Mouse (Mus musculus) midbrain, embryonic 11.5 days (tissue): ENCODE measurements at regions not wholly inside any gene's neighbourhood (a gene's known extent, or its start where the extent isn't known, plus 50 kb on each side); places are given as distances from the start of the nearest gene placed in this dataset.

Source experiments
- ATAC-seq: fragments of 200-750 bp; cut with Nextera tagmentation; 2 replicates; pipeline ENCODE4 v1.8.0; 2017; ENCODE audit warnings: moderate TSS enrichment, moderate library complexity; ENCODE audit not compliant: low FRiP score
- DNase-seq: peaks from one replicate; pipeline ENCODE4 v3.0.0; 2015; ENCODE audit warnings: low spot score; ENCODE audit errors: missing footprints
- H3K27ac ChIP-seq: fragments of 300-500 bp; sonication (generic); 2 replicates; pipeline ENCODE4 v1.5.1; 2014; ENCODE audit warnings: low read depth, low read length
- H3K27me3 ChIP-seq: fragments of 300-500 bp; sonication (generic); 2 replicates; pipeline ENCODE4 v1.6.1; 2014; ENCODE audit warnings: mild to moderate bottlenecking, low read length, moderate library complexity, mixed read lengths; ENCODE audit not compliant: control insufficient read depth, insufficient read depth
- H3K36me3 ChIP-seq: fragments of 300-500 bp; sonication (generic); 2 replicates; pipeline ENCODE4 v1.6.1; 2014; ENCODE audit warnings: mild to moderate bottlenecking, low read length, moderate library complexity, mixed read lengths; ENCODE audit not compliant: control insufficient read depth, insufficient read depth
- H3K4me1 ChIP-seq: fragments of 300-500 bp; sonication (generic); 2 replicates; pipeline ENCODE4 v1.6.1; 2014; ENCODE audit warnings: low read length; ENCODE audit not compliant: control insufficient read depth, insufficient read depth
- H3K4me2 ChIP-seq: fragments of 300-500 bp; sonication (generic); 2 replicates; pipeline ENCODE4 v1.6.1; 2014; ENCODE audit warnings: mild to moderate bottlenecking, moderate library complexity
- H3K4me3 ChIP-seq: fragments of 300-500 bp; sonication (generic); 2 replicates; pipeline ENCODE4 v1.5.1; 2014; ENCODE audit warnings: low read depth, low read length
- H3K9ac ChIP-seq: fragments of 300-500 bp; sonication (generic); 2 replicates; pipeline ENCODE4 v1.6.1; 2014; ENCODE audit warnings: low read length
- H3K9me3 ChIP-seq: fragments of 300-500 bp; sonication (generic); 2 replicates; pipeline ENCODE4 v1.6.1; 2016; ENCODE audit warnings: low read length; ENCODE audit not compliant: control insufficient read depth
- WGBS: fragments of 180-500 bp; shearing (Covaris S2); extraction: QIAGEN DNeasy Blood & Tissue Kit; methylation state at CpG from one replicate; pipeline ENCODE4 v1.1.7; 2014; 5-methylcytosine and 5-hydroxymethylcytosine counted together

DNA sequence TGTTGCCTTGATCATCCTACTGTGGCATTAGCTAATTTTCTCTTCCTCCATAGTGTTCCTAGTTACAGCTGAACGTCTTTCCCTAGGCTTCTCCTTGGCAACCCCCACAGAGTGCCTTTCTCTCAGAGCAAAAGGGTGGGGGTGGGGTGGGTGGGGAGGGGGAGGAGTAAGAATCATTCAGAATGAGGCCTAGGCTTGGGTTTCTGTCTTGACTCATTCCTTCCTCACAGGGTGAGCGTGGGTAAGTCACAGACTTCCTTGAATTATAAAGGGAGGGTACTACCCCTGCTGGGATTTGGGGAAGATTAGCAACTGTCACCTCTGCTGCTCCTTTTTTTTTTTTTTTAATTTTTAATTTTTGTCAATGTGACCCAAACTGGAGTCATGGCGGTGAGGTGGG is 114.5 kb downstream of the Dhx35 start:
- Histone ChIP-seq H3K9me3 (no peaks in the 10 kb centered on the region), H3K4me3 (no peak overlapping the region), H3K9ac (no peak overlapping the region), H3K4me1 (no peaks in the 10 kb centered on the region), H3K27ac (no peak overlapping the region), H3K36me3 (no peaks in the 10 kb centered on the region), H3K4me2 (no peak overlapping the region), H3K27me3 (no peaks in the 10 kb centered on the region)
- WGBS = 52% methylated on average over 3 of the region's 3 CpGs
- ATAC-seq (no peak), DNase-seq (no peak)

DNA sequence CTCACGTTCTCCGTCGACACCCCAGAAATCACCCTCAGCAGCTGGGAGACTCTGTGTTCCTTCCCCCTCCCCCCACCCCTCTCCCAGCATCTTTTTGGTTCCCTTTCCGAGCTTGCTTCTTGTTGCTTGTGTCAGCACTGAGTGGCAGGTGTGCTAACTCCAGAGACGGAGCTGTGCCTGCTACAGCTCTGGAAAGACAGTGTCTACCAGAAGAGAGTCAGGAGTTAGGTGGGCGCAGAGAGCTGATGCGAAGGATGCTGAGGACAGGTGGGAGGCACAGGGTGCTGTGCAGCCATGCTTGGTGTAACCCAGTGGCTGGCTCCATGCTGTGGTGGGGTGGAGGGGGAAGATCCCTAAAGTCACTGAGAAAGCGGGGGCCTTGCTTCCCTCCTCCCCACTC is 115.7 kb downstream of the Dhx35 start:
- no peak overlapping the region for H3K4me2 ChIP-seq
- H3K4me1 ChIP-seq = no peaks in the 10 kb centered on the region
- WGBS = 76% methylated on average over 8 of the region's 8 CpGs
- no peaks in the 10 kb centered on the region for H3K9me3 ChIP-seq
- no peak overlapping the region for H3K27ac ChIP-seq
- no peak overlapping the region for H3K9ac ChIP-seq
- H3K4me3 ChIP-seq = no peak overlapping the region
- no peaks in the 10 kb centered on the region for H3K27me3 ChIP-seq
- no peak for ATAC-seq
- no peaks in the 10 kb centered on the region; the same call in 1 of the 2 replicates for H3K36me3 ChIP-seq
- DNase-seq = no peak

DNA sequence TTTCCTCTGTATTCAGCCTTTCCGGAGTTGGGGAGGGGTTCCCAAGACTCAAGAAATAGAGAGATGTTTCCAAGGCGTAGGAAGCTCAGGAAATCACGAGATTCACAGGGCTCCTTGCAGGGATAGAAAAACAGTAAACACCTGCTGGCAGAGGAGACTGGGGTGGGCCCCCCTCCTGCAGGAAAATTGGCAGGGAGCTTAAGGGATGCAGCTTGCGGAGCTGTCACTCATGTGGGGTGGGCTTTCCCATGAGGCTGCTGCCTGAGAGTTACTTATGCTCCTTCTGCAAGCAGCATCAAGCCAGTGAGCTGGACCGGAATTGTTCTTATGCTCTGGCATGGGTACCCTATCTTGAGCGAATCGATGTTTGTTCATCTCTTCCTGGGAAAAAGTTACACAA is 116.6 kb downstream of the Dhx35 start:
- ATAC-seq (no peak), DNase-seq (no peak)
- no peak overlapping the region for H3K27ac ChIP-seq
- no peak overlapping the region for H3K4me3 ChIP-seq
- H3K27me3 ChIP-seq = no peaks in the 10 kb centered on the region
- no peaks in the 10 kb centered on the region for H3K4me1 ChIP-seq
- WGBS = 66% methylated on average over 7 of the region's 7 CpGs
- no peaks in the 10 kb centered on the region for H3K9me3 ChIP-seq
- H3K4me2 ChIP-seq = no peak overlapping the region
- H3K36me3 ChIP-seq = no peaks in the 10 kb centered on the region; the same call in 1 of the 2 replicates
- no peak overlapping the region for H3K9ac ChIP-seq

DNA sequence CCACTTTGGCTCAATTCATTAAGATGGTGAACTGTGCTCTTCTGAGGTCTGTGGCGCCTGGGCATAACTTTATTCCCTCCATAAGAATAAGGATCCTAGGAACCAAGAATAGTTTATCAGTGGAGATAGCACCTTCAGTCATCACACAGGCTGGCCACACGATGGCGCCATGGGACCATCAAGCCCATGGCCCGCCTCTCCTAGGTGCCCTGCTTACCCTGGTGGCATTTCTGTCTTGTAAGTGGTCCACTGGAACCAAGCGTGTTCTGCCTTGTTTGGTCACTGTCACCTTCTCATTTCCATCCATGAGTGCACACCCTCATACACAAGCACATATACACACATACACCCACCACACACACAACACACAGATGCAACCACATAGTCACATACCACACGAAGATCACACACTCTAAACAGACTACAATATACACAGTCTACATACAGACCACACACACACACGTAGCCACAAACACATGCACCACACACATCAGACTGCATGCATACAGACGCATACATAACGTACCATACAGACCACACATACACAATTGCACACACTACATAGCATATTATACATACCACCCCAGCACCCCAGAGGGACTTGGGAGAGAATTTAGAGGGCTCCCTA is 118.1 kb downstream of the Dhx35 start:
- H3K4me3 ChIP-seq = no peak overlapping the region
- H3K9me3 ChIP-seq = no peaks in the 10 kb centered on the region
- no peaks in the 10 kb centered on the region for H3K4me1 ChIP-seq
- H3K27ac ChIP-seq = no peak overlapping the region
- no peak overlapping the region for H3K4me2 ChIP-seq
- 42% methylated on average over 9 of the region's 9 CpGs for WGBS
- ATAC-seq (peak; percentile 56), DNase-seq (peak; percentile 93)
- no peaks in the 10 kb centered on the region for H3K27me3 ChIP-seq
- no peak overlapping the region for H3K9ac ChIP-seq
- H3K36me3 ChIP-seq = no peaks in the 10 kb centered on the region; the same call in 1 of the 2 replicates

DNA sequence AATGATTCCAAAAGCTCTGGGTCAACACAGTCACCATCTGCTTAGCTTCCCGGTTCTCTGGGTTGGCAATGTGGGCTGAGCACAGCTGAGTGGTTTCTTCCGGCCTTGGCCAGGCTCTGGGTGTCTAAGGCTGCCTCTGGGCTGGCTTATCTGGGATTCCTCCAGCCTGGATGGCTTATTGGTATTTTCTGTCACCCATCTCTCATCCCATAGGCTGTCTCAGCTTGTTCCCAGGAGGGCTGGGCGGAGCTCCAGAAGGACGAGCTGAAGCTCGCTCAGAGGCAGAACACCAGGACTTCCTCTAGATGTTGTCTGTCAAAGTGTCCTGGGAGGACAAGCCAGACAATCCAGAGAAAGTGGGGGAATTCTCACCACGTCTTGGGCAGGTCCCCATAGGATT is 122.8 kb downstream of the Dhx35 start:
- no peak overlapping the region for H3K27ac ChIP-seq
- H3K9me3 ChIP-seq = no peaks in the 10 kb centered on the region
- H3K27me3 ChIP-seq = no peaks in the 10 kb centered on the region
- ATAC-seq (no peak), DNase-seq (no peak)
- H3K4me2 ChIP-seq = no peak overlapping the region
- H3K36me3 ChIP-seq = no peaks in the 10 kb centered on the region; the same call in 1 of the 2 replicates
- H3K4me1 ChIP-seq = peaks cover 3% of the 10 kb centered on the region
- H3K9ac ChIP-seq = no peak overlapping the region
- no peak overlapping the region for H3K4me3 ChIP-seq
- WGBS = 63% methylated on average over 6 of the region's 6 CpGs

DNA sequence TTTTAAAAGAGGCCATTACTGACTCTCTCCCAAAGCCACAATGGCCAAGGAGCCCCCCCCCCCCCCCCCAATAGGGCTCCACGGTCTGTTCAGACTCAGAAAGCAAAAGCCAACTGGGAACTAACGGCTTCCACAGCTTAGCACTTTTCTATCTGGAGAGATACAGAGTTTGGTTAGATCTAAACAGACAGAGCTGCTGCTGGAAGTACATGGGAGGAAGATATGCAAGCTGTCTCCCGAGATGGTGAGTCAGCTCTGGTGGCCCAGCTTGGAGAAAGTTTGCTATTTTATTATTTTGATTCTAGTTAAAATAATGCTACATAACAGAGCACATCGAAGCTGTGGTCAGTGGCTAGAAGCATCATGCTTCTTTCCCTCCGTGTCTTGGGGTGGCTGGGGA is 123.7 kb downstream of the Dhx35 start:
- Histone ChIP-seq H3K27me3 (no peaks in the 10 kb centered on the region), H3K4me3 (no peak overlapping the region), H3K9ac (no peak overlapping the region), H3K4me1 (peaks cover 3% of the 10 kb centered on the region), H3K36me3 (no peaks in the 10 kb centered on the region; the same call in 1 of the 2 replicates), H3K27ac (no peak overlapping the region), H3K4me2 (no peak overlapping the region), H3K9me3 (no peaks in the 10 kb centered on the region)
- ATAC-seq (no peak), DNase-seq (no peak)
- WGBS = 79% methylated on average over 5 of the region's 5 CpGs

DNA sequence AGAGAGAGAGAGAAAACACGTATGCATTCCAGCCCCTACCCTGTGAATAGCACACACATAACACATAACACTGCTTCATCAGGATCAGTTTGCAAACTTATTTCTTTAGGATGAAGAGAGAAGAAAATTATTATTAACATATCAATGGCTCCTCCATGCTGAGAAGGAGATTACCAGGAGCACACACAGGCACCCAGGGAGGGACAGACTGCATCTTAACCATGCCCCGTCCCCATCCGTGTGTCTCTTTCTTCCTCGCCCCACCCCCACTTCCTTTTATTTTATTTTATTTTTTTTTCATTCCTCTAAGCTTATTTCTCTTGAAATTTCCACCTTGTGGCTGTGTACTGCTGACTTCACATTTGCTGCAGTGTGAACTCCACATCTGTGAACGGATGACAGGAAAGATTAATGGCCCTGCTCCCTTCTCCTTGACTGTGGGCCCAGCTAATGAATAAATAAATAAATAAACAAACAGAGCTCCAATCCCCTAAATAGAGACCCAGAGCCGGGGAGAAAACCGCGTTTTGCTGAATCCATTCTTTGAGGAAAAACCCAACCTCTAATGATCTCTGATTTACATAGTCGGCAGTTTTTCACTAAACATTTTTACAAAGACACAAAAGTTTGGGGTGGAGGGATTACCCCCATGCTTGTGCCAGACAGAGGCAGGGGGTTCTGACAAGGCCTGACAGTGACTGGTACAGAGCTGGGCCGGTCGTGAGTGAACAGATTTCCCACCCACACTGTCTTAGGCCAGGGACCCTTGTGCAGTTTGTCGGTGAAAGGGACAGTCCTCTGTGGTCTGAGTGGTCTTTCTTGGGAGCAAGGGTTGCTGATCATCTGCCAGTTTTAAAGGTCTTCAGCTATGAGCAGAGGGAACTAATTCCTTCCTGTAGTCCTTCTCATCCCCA is 127.0 kb downstream of the Dhx35 start:
- Histone ChIP-seq H3K9me3 (no peaks in the 10 kb centered on the region), H3K4me2 (no peak overlapping the region), H3K27ac (no peak overlapping the region), H3K4me1 (peaks cover 3% of the 10 kb centered on the region), H3K4me3 (no peak overlapping the region), H3K27me3 (no peaks in the 10 kb centered on the region), H3K36me3 (no peaks in the 10 kb centered on the region), H3K9ac (no peak overlapping the region)
- ATAC-seq (peak; percentile 62; the same call in 1 of the 2 replicates), DNase-seq (no peak)
- 50% methylated on average over 12 of the region's 12 CpGs for WGBS

DNA sequence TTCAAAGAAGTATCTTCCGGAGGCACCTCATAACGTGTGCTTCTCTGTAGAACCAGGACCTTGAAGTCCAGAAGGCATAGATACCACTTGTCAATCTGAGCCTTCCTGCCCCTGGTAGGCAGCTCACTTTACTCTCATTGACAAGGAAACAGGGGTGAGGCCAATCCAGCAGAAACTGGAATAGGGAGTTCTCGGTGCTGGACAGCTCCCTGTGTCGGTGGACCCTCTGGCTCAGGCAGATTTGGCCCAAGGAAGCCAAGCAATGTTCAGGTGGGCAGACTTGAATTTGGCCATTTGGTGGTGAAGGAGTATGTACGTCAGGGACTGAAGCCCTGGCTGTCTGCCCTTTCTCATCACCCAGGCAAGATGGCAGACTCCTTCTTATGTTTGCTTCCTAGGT is 128.2 kb downstream of the Dhx35 start:
- Histone ChIP-seq H3K27me3 (no peaks in the 10 kb centered on the region), H3K27ac (no peak overlapping the region), H3K4me2 (no peak overlapping the region), H3K9me3 (no peaks in the 10 kb centered on the region), H3K4me3 (no peak overlapping the region), H3K9ac (no peak overlapping the region), H3K36me3 (no peaks in the 10 kb centered on the region), H3K4me1 (peaks cover 3% of the 10 kb centered on the region)
- 54% methylated on average over 5 of the region's 5 CpGs for WGBS
- ATAC-seq = no peak
- DNase-seq = no peak

DNA sequence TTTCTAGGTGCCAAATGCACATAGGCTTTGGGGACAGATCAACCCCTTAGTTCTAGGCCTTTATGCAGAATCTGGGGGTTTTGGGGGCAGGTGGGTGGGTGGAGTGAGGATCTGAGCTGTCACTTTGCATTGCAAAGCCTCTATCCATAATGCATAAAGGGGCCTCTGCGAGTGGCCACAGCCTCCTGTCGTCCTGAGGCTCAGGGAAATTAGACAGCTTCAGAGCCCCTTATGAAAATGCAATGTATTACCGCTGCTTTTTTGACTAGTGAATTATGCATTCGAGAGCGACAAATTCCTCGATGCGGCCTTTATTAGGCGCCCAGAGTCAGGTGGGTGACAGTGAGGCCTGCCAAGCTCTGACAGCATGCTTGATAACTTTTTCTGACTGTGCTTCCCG is 134.9 kb downstream of the Dhx35 start:
- Histone ChIP-seq H3K36me3 (no peaks in the 10 kb centered on the region), H3K27me3 (no peaks in the 10 kb centered on the region), H3K27ac (no peak overlapping the region), H3K4me3 (no peak overlapping the region), H3K9me3 (no peaks in the 10 kb centered on the region), H3K4me1 (peaks cover 9% of the 10 kb centered on the region), H3K4me2 (no peak overlapping the region), H3K9ac (no peak overlapping the region)
- DNase-seq (no peak), ATAC-seq (0 out of 2 replicates have a peak, but pooled peaks have one; percentile 63)
- 50% methylated on average over 9 of the region's 9 CpGs for WGBS
